Mouse (Mus musculus): ENCODE data around the gene Rbmx2. TPM values are rescaled to one million over a fixed set of nuclear protein-coding genes. Genes with fewer than 3 reads are reported as not detected.

Rbmx2 gene
- polyA plus RNA-seq (2014; fragmentation: Illumina TruSeq; extraction: RNeasy Lipid Tissue Mini Kit (QIAGEN cat#74804); ENCODE audit: low read depth, low replicate concordance): 6.3 TPM

DNA sequence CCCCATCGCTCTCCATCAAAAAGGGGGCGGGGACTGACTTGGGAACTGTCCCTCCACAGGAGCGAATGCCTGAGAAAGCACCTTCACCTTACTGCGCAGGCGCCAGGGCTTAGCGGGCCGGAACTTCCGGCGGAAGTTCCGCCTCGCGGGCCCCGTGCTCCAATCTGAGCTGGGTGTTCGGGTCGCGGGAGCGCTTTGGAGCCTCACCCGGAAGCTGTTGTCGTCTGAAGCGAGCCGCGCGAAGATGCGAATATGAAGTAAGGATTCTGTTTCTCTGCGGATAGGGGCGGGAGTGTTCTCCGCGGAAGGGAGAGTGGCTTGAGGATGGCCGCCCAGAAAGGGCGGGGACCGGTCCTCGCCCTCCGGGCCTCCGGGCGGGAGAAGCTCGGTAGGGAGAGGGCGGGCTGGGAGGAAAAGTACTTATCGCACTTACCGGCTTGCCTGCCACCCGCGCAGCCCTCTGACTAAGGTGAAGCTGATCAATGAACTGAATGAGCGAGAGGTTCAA is at the start of gene Rbmx2:
TSS of gene Rbmx2 (plus strand) at position 141 of the 508 bp plus-strand sequence.

DNA sequence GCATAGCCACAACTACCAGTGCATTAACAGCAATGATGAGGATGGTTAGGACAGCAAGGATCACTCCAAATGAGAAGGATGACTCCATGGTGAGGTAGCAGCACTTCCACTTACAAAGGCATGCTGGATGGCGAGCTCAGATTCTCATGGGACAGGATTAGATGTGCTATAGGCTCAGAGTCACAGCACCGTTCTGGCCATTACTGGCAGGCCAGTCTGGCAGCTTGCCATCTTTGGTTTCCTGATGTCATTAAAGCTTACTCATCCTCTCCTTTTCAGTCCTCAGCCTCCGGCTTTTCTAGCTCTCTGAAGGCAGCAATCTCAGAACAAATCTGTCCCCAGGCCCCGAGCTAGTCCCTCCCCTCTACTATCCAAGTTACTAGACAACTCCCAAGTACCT is 20.6 kb upstream of the Rbmx2 start, which contains the start of gene Gpr119:
TSS of gene Gpr119 (minus strand) at position 308 of the 400 bp plus-strand sequence.

Other genes starting within 250 kb of the Rbmx2 start
- 1.7 TPM for gene Elf4, start 231.9 kb upstream of the Rbmx2 start, polyA plus RNA-seq (2014; fragmentation: Illumina TruSeq; extraction: RNeasy Lipid Tissue Mini Kit (QIAGEN cat#74804); ENCODE audit: low read depth, low replicate concordance)
- gene Aifm1, start 181.4 kb upstream of the Rbmx2 start, polyA plus RNA-seq (2014; fragmentation: Illumina TruSeq; extraction: RNeasy Lipid Tissue Mini Kit (QIAGEN cat#74804); ENCODE audit: low read depth, low replicate concordance): 203 TPM
- gene Rab33a, start 175.7 kb upstream of the Rbmx2 start, polyA plus RNA-seq (2014; fragmentation: Illumina TruSeq; extraction: RNeasy Lipid Tissue Mini Kit (QIAGEN cat#74804); ENCODE audit: low read depth, low replicate concordance): not detected
- gene Zfp280c, start 100.5 kb upstream of the Rbmx2 start, polyA plus RNA-seq (2014; fragmentation: Illumina TruSeq; extraction: RNeasy Lipid Tissue Mini Kit (QIAGEN cat#74804); ENCODE audit: low read depth, low replicate concordance): 16.3 TPM
- 13.5 TPM for gene Slc25a14, start 71.6 kb upstream of the Rbmx2 start, polyA plus RNA-seq (2014; fragmentation: Illumina TruSeq; extraction: RNeasy Lipid Tissue Mini Kit (QIAGEN cat#74804); ENCODE audit: low read depth, low replicate concordance)
- not detected for gene Gpr119, start 20.5 kb upstream of the Rbmx2 start, polyA plus RNA-seq (2014; fragmentation: Illumina TruSeq; extraction: RNeasy Lipid Tissue Mini Kit (QIAGEN cat#74804); ENCODE audit: low read depth, low replicate concordance)
- gene Gm595, start 182.7 kb downstream of the Rbmx2 start, polyA plus RNA-seq (2014; fragmentation: Illumina TruSeq; extraction: RNeasy Lipid Tissue Mini Kit (QIAGEN cat#74804); ENCODE audit: low read depth, low replicate concordance): not detected

Measured in kidney, adult 10 weeks (tissue).